Mouse (Mus musculus): ENCODE measurements at regions not wholly inside any gene's neighbourhood (a gene's known extent, or its start where the extent isn't known, plus 50 kb on each side); places are given as distances from the start of the nearest gene placed in this dataset.
A peak's percentile ranks its signal among the peaks of the same experiment; 100 is the strongest.

DNA sequence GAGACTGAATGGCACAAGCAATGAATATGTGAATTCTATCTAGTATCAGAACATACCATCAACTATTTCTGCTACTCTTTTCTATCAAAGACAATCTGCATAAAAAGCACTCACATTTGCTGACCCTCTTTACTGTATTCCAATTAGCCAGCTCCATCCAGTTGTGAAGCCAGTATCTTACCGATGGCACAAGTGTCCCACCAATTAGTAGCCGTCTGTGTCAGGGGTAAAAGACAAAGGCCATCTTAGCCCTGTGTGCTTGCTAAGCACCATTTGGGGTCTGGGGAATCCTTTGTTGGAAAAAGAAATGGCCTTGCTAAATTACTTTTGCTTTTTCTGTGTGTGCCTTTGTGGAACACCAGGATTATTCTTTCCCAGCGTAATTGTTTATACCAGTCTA, 1007.5 kb downstream of the Robo2 start:
- Histone ChIP-seq H3K4me2 (no peak overlapping the region), H3K27me3 (no peaks in the 10 kb centered on the region), H3K4me1 (no peaks in the 10 kb centered on the region), H3K36me3 (no peaks in the 10 kb centered on the region), H3K9ac (no peak overlapping the region), H3K9me3 (no peaks in the 10 kb centered on the region), H3K27ac (no peak overlapping the region), H3K4me3 (no peak overlapping the region)
- no peak for ATAC-seq (ENCODE audit: insufficient number of reproducible peaks, insufficient read depth, low FRiP score, low TSS enrichment, low read depth)
- WGBS, result 78% methylated on average over 3 of the region's 3 CpGs

DNA sequence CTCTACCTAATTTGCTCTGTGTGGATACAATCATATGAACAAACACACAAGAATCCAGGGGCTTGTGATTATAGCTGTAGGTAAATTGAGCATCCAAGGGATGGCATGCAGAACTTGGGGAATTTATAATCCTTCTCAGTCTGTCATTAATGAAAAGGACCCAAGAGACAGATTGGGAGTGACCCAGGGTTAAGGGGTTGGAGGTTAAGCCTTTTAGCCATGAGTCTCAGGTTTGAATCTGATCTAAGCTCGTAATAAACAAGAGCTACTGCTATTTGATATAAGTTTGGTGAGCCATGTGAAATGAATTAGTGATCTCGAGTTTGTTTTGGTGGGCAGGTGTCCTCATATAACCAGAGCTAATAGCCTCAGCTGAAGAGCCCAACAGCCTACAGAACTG, 1032.6 kb downstream of the Robo2 start:
- WGBS, result 19% methylated on average over 2 of the region's 2 CpGs
- no peaks in the 10 kb centered on the region for H3K36me3 ChIP-seq
- ATAC-seq (ENCODE audit: insufficient number of reproducible peaks, insufficient read depth, low FRiP score, low TSS enrichment, low read depth), result no peak
- no peaks in the 10 kb centered on the region for H3K9me3 ChIP-seq
- H3K4me3 ChIP-seq, result no peak overlapping the region
- no peak overlapping the region for H3K9ac ChIP-seq
- H3K4me1 ChIP-seq, result no peaks in the 10 kb centered on the region
- no peaks in the 10 kb centered on the region for H3K27me3 ChIP-seq
- no peak overlapping the region for H3K4me2 ChIP-seq
- no peak overlapping the region for H3K27ac ChIP-seq

DNA sequence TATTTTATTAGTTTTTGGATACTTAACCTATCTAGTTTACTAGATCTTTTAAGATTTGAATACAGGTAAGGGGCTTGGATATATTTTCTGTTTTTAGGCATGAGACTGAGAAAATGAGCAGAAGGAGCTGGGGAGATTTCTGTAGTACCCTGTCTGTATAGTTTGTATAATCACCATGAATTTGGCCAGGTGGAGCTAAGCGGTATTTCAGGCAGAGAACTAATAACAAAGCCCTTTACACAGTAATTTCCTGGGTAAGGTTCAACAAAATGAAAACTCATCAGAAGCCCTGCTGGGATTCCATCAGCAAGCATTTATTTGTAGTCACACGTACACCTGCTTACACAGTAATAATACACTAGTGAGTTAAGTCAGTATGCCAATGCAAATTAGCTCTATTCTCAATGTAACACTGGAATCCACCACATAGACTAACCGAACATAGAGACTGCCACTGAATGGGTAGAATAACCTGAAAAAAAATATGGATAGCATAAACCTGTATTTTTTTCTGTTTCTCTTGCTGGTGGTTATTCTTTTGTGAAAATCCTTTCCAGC, 1036.9 kb downstream of the Robo2 start:
- 69% methylated on average over 3 of the region's 3 CpGs for WGBS

DNA sequence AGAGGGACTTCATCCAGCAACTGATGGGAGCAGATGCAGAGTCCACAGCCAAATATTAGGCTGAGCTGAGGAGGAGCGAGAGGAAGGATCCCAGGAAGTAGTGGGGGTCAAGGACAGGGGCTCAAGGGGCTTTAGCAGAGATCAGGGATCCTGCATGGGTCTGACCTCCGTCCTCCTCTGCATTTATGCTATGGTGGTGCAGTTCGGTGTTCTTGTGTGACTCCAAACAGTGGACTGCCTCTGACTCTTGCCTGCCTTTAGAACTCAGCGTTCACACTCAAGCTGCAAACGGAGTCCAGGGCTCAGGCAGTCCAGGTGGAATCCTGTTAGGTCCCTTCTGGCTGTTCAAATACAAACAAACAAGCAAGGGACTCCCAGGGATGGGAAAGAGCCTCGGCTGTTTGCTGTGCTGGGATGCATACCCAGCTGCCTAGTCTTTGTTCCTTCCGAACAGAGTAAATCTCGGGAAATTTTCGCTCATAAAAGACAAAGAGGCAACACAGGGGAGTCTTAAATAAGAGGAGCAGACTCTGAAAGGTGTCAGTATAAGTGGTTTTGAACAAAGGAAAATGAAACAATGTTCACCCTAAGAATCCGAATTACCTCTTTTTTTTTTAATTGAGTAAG, 1042.9 kb downstream of the Robo2 start:
- Histone ChIP-seq H3K9me3 (0 out of 2 replicates have a peak, but pooled peaks cover 2% of the 10 kb centered on the region), H3K27ac (no peak overlapping the region), H3K36me3 (no peaks in the 10 kb centered on the region), H3K9ac (no peak overlapping the region), H3K4me3 (no peak overlapping the region), H3K4me1 (peaks cover 6% of the 10 kb centered on the region), H3K27me3 (no peaks in the 10 kb centered on the region), H3K4me2 (no peak overlapping the region)
- no peak for ATAC-seq (ENCODE audit: insufficient number of reproducible peaks, insufficient read depth, low FRiP score, low TSS enrichment, low read depth)
- 64% methylated on average over 10 of the region's 10 CpGs for WGBS

More for the DNA sequence above, 1036.9 kb downstream of the Robo2 start:
- Histone ChIP-seq H3K27ac (no peak overlapping the region), H3K4me2 (no peak overlapping the region), H3K9me3 (0 out of 2 replicates have a peak, but pooled peaks cover 2% of the 10 kb centered on the region), H3K4me3 (no peak overlapping the region), H3K9ac (no peak overlapping the region), H3K4me1 (no peaks in the 10 kb centered on the region), H3K27me3 (no peaks in the 10 kb centered on the region), H3K36me3 (no peaks in the 10 kb centered on the region)
- ATAC-seq (ENCODE audit: insufficient number of reproducible peaks, insufficient read depth, low FRiP score, low TSS enrichment, low read depth), result no peak

DNA sequence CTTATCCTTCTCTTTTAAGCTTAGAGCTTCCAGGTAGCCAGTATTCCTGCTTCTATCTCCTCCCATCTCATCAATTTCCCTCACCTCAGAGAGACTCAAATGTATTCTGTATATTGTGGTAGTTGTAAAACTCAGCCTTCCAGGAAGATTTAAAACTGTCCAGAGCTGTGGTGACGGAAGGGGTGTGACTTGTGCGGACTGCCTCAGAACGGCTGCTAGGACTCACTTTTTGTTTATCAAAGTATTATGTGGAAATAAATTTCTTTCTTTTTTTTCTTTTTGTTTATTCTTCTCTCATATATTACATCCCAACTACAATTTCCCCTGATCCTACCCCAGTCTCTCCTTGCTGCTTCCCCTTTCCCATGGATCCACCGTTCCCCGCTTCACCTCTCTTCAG, 1043.7 kb downstream of the Robo2 start:
- no peaks in the 10 kb centered on the region for H3K27me3 ChIP-seq
- H3K9me3 ChIP-seq, result 0 out of 2 replicates have a peak, but pooled peaks cover 2% of the 10 kb centered on the region
- no peaks in the 10 kb centered on the region for H3K36me3 ChIP-seq
- no peak overlapping the region for H3K27ac ChIP-seq
- H3K4me2 ChIP-seq, result no peak overlapping the region
- 83% methylated on average over 5 of the region's 5 CpGs for WGBS
- no peak overlapping the region for H3K4me3 ChIP-seq
- no peak overlapping the region for H3K9ac ChIP-seq
- peaks cover 6% of the 10 kb centered on the region for H3K4me1 ChIP-seq
- ATAC-seq (ENCODE audit: insufficient number of reproducible peaks, insufficient read depth, low FRiP score, low TSS enrichment, low read depth), result no peak

DNA sequence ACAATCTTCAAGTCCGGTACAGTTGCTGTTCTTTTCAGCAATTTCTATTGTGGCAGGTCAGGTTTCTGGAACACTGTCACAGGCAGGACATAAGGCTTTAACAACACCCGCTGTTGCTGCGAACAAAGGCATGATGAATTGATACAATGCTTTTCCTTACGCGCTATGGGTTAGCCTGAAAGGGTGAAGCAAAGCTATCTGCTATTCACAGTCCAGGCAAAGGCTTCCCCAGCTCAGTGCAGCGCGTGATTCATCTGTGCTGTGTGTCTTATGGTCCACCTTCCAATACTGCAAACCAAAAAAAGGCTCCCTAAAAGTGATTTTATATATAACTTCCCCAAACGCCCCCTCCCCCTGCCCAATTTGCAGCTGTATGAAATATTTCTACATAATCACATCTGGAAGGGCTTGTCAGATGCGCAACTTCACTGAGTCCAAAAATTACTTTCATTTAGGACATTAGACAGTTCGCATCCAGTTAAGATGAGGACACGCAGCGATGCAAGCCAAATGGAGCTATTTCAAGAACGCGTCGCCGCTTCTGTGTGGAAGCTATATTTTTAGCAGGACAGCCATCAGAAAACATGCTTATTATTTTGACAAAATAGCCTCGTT, 1044.3 kb downstream of the Robo2 start:
- WGBS, result 76% methylated on average over 17 of the region's 17 CpGs
- H3K4me3 ChIP-seq, result no peak overlapping the region

DNA sequence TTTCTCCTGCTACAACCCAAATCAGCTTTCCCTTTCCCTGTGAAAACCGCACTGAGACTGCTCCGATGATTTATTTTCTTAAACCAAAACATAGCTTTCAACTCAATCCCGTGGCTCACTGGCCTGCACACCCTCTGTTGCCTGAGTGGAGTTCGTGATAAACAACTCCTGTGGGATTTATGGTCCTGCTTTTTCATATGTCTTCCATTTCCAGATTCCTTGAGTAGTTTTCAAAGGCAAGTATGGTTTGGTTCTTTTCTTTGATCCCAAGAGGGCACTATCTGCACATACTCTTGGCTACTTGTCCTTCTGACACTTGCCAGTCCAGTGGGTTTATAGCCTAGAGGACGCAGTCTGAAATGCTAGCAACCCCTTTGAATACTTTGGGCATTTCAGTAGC, 1042.6 kb downstream of the Robo1 start:
- no peak for ATAC-seq (ENCODE audit: insufficient number of reproducible peaks, insufficient read depth, low FRiP score, low TSS enrichment, low read depth)
- H3K4me2 ChIP-seq, result no peak overlapping the region
- H3K36me3 ChIP-seq, result no peaks in the 10 kb centered on the region
- peak overlapping the region; percentile 28; the same call in 1 of the 2 replicates for H3K27ac ChIP-seq
- no peak overlapping the region for H3K4me3 ChIP-seq
- no peak overlapping the region for H3K9ac ChIP-seq
- no peaks in the 10 kb centered on the region for H3K27me3 ChIP-seq
- no peaks in the 10 kb centered on the region for H3K9me3 ChIP-seq
- no peaks in the 10 kb centered on the region for H3K4me1 ChIP-seq
- WGBS, result 52% methylated on average over 5 of the region's 5 CpGs

More for the DNA sequence above, 1044.3 kb downstream of the Robo2 start:
- Histone ChIP-seq H3K27me3 (no peaks in the 10 kb centered on the region), H3K4me2 (no peak overlapping the region), H3K27ac (no peak overlapping the region), H3K4me1 (peaks cover 6% of the 10 kb centered on the region), H3K9ac (no peak overlapping the region), H3K9me3 (0 out of 2 replicates have a peak, but pooled peaks cover 2% of the 10 kb centered on the region), H3K36me3 (no peaks in the 10 kb centered on the region)
- ATAC-seq (ENCODE audit: insufficient number of reproducible peaks, insufficient read depth, low FRiP score, low TSS enrichment, low read depth), result no peak

DNA sequence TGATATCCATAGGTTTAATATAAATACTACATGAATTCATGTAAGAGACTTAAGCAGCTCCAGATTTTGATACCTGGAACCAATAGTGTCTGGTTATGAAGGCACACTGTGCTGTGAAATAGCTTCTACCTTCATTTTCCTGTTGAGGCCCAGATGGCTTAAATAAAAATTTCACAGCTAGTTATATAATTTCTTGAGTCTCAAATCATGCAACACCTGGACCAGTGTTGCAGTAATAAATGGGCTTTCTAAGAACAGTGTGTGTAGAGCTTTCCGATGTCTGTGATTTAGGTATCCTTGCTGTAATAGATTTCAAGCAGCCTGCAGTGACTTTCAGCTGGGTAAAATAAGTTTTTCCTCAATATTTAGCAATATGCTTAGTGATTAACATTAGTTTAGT, 1035.8 kb downstream of the Robo1 start:
- Histone ChIP-seq H3K4me2 (no peak overlapping the region), H3K36me3 (no peaks in the 10 kb centered on the region), H3K4me1 (no peaks in the 10 kb centered on the region), H3K27me3 (no peaks in the 10 kb centered on the region), H3K9me3 (no peaks in the 10 kb centered on the region), H3K27ac (no peak overlapping the region), H3K9ac (no peak overlapping the region), H3K4me3 (no peak overlapping the region)
- ATAC-seq (ENCODE audit: insufficient number of reproducible peaks, insufficient read depth, low FRiP score, low TSS enrichment, low read depth), result no peak
- 64% methylated on average over 1 of the region's 1 CpGs for WGBS

DNA sequence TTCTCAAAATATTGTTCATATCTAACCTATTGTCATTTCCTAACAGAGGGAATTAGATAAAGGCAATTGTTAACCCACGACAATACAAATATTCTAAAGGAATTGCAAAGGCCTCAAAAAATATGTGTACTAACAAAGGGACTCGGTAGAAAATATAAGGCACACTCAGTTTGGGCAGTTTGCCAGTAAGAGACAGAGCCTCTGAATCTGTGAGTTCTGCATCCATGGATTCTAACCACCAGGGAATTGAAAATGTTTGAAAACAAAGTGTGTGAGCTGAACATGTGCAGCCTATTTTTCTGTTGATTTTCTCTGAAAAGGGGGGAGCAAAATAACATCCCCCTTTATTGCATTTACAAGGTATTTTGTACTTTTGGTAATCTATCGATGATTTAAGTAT, 1035.4 kb downstream of the Robo1 start:
- Histone ChIP-seq H3K4me3 (no peak overlapping the region), H3K27me3 (no peaks in the 10 kb centered on the region), H3K9me3 (no peaks in the 10 kb centered on the region), H3K4me2 (no peak overlapping the region), H3K27ac (no peak overlapping the region), H3K9ac (no peak overlapping the region), H3K36me3 (no peaks in the 10 kb centered on the region), H3K4me1 (no peaks in the 10 kb centered on the region)
- WGBS, result 56% methylated on average over 3 of the region's 3 CpGs
- no peak for ATAC-seq (ENCODE audit: insufficient number of reproducible peaks, insufficient read depth, low FRiP score, low TSS enrichment, low read depth)

DNA sequence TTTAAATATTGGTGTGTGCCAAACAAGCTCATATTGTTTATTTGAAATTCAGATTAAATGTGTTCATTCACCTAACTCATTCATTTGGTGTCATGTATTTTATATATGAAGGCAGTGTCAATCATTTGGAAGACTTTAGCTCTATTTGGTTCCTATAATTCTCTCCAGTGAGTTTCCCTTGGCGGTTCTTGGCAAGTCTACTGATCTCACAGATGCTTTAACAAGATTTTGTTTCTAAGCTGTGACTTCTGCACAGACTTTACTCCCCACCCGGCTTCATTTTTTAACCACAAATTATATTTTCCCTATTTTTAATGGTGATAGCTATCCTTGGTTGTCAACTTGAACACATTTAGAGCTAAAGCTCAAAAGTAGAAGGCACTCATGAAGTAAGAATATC, 1009.5 kb downstream of the Robo1 start:
- ATAC-seq (ENCODE audit: insufficient number of reproducible peaks, insufficient read depth, low FRiP score, low TSS enrichment, low read depth), result no peak
- no peak overlapping the region for H3K9ac ChIP-seq
- no peaks in the 10 kb centered on the region for H3K4me1 ChIP-seq
- no peaks in the 10 kb centered on the region for H3K36me3 ChIP-seq
- no peak overlapping the region for H3K27ac ChIP-seq
- H3K9me3 ChIP-seq, result no peaks in the 10 kb centered on the region
- 87% methylated on average over 2 of the region's 2 CpGs for WGBS
- H3K4me3 ChIP-seq, result no peak overlapping the region
- H3K4me2 ChIP-seq, result no peak overlapping the region
- H3K27me3 ChIP-seq, result no peaks in the 10 kb centered on the region

DNA sequence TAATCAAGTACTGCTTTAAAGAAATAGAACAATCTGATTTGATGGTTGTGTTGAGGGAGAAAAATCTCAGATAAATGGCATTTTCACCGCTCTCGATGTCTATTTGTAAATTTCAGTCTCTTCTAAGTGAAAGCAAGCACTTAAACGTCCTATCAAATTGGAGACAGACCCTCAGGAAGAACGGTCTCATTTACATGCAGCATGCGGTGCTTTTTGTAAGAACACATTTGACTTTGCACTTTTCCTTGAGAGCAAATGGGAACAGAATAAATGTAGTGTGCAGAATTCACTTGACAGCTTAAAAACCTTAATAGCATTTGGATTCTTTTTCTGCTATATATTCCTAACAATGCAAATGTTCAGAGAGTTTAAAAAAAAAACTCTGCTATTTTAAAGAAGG, 1002.0 kb downstream of the Robo1 start:
- no peak for ATAC-seq (ENCODE audit: insufficient number of reproducible peaks, insufficient read depth, low FRiP score, low TSS enrichment, low read depth)

DNA sequence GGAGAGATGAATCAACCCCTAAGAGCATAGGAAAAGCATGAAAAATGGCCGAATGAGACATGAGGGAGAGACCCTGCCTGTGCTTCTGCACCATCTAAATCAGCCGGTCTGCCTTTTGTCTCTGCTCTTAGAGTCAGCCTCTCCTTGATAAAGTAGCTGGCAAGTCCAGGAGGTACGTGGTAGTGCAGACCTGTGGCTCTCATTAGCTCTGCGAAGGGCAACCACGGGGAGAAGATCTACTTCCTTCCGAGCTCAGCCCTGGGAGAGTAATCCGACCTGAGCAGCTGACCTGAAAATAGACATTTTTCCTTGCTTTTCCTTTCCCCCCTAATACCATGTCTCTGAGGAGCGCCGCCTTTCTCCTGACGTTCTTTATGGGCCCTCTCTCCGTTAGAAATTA, 971.8 kb downstream of the Robo1 start:
- 59% methylated on average over 11 of the region's 11 CpGs for WGBS
- H3K9ac ChIP-seq, result no peak overlapping the region
- H3K9me3 ChIP-seq, result no peaks in the 10 kb centered on the region
- H3K36me3 ChIP-seq, result no peaks in the 10 kb centered on the region
- ATAC-seq (ENCODE audit: insufficient number of reproducible peaks, insufficient read depth, low FRiP score, low TSS enrichment, low read depth), result no peak
- no peak overlapping the region for H3K27ac ChIP-seq
- no peaks in the 10 kb centered on the region for H3K27me3 ChIP-seq
- H3K4me1 ChIP-seq, result peaks cover 3% of the 10 kb centered on the region; the same call in 1 of the 2 replicates
- no peak overlapping the region for H3K4me2 ChIP-seq
- no peak overlapping the region for H3K4me3 ChIP-seq

More for the DNA sequence above, 1002.0 kb downstream of the Robo1 start:
- Histone ChIP-seq H3K4me2 (no peak overlapping the region), H3K9me3 (no peaks in the 10 kb centered on the region), H3K9ac (no peak overlapping the region), H3K27me3 (no peaks in the 10 kb centered on the region), H3K4me1 (no peaks in the 10 kb centered on the region), H3K36me3 (no peaks in the 10 kb centered on the region), H3K4me3 (no peak overlapping the region), H3K27ac (no peak overlapping the region)
- WGBS, result 37% methylated on average over 5 of the region's 5 CpGs
